ENCODE assay signal across 7 mouse cellular contexts in the genomic region with DNA sequence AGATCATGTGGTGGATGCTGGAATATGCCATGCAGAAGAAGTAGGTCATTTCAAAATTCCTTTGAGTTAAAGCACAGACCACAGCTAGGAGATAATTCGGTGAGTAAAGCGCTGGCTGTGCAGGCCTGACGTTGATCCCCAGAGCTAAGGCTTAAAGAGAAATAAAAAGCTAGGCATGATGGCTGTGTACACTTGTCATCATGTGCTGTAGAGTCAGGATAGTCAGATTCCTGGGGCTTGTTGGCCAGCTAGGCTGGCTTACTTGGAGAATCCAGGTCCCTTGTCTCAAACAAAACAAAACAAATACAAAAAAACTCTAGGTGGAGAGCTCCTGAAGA.
"Had no signal": no experiment of that assay in that cellular context is flagged by ENCODE, and none has a peak within 500 bp of the region (broad histone marks: within the 10 kb centered on the region; RNA-seq: fewer than 3 reads in every experiment).

No protein-coding gene starts in this region.

- DNase-seq: lung, adult 2 months; lung, postnatal 14 days; lung, postnatal 36 days; right cerebral cortex, postnatal 14 days; thymus, adult 2 months; thymus, postnatal 25 days; thymus, postnatal 4 days had no signal
